Mouse (Mus musculus) neutrophil, adult 5-6 weeks (primary cell): Measurements from ENCODE around the gene Osgep. TPM values are rescaled to one million over a fixed set of nuclear protein-coding genes. Genes with fewer than 3 reads are reported as not detected.

Source experiments
- total RNA-seq: library from RNA; stranded (forward); fragments of 200-1000 nt; gene quantifications from 2 replicates; pipeline ENCODE4 v1.2.3, GENCODE M21; 2017

The Osgep gene
- total RNA-seq, 1 experiment from 2014 or later: 58.8 TPM

Other genes with a start within 250 kb of the Osgep start
- gene Olfr747, start 231.7 kb downstream of the Osgep start, total RNA-seq: not detected in 2 replicates
- gene Olfr748, start 217.5 kb downstream of the Osgep start, total RNA-seq: not detected in 2 replicates
- not detected in 2 replicates for gene Olfr749, start 179.8 kb downstream of the Osgep start, total RNA-seq
- gene Ttc5, start 139.4 kb downstream of the Osgep start, total RNA-seq: 60.6 and 73.4 TPM in 2 replicates
- gene Ccnb1ip1, start 117.2 kb downstream of the Osgep start, total RNA-seq: not detected in 2 replicates
- gene Parp2, start 117.1 kb downstream of the Osgep start, total RNA-seq: 79.5 and 95.5 TPM in 2 replicates
- gene Tep1, start 54.3 kb downstream of the Osgep start, total RNA-seq: 36.1 and 41.5 TPM in 2 replicates
- gene Klhl33, start 27.4 kb downstream of the Osgep start, total RNA-seq: not detected in 2 replicates
- 12.3 and 23.3 TPM in 2 replicates for gene Apex1, start 75 bp upstream of the Osgep start, total RNA-seq
- 48.2 and 58.0 TPM in 2 replicates for gene Pip4p1, start 6.0 kb upstream of the Osgep start, total RNA-seq
- 53.4 and 69.2 TPM in 2 replicates for gene Pnp, start 6.2 kb upstream of the Osgep start, total RNA-seq
- not detected in 2 replicates for gene Gm49342, start 19.6 kb upstream of the Osgep start, total RNA-seq
- gene Pnp2, start 31.1 kb upstream of the Osgep start, total RNA-seq: 1.4 TPM in 1 of 2 replicates, not detected in the other
- not detected in 2 replicates for gene Rnase10, start 82.9 kb upstream of the Osgep start, total RNA-seq
- gene Rnase9, start 117.0 kb upstream of the Osgep start, total RNA-seq: not detected in 2 replicates
- gene Rnase11, start 125.3 kb upstream of the Osgep start, total RNA-seq: not detected in 2 replicates
- gene Rnase12, start 132.8 kb upstream of the Osgep start, total RNA-seq: 2.6 TPM in 1 of 2 replicates, not detected in the other
- not detected in 2 replicates for gene Olfr750, start 149.5 kb upstream of the Osgep start, total RNA-seq
- 2.0 and 2.1 TPM in 2 replicates for gene Rnase4, start 166.2 kb upstream of the Osgep start, total RNA-seq
- 2.2 and 2.3 TPM in 2 replicates for gene Ang, start 166.3 kb upstream of the Osgep start, total RNA-seq
- not detected in 2 replicates for gene Eddm3b, start 189.5 kb upstream of the Osgep start, total RNA-seq
- 227 and 232 TPM in 2 replicates for gene Rnase6, start 199.0 kb upstream of the Osgep start, total RNA-seq
- not detected in 2 replicates for gene Rnase1, start 221.9 kb upstream of the Osgep start, total RNA-seq
- not detected in 2 replicates for gene Rnase2b, start 237.4 kb upstream of the Osgep start, total RNA-seq